Mouse (Mus musculus): ENCODE data around the gene Pole2.
"Not testable (repeated sequence)": the region's sequence is repeated elsewhere in the genome, so short reads cannot be mapped to it uniquely, and the experiment has no call there.

Pole2 gene

DNA sequence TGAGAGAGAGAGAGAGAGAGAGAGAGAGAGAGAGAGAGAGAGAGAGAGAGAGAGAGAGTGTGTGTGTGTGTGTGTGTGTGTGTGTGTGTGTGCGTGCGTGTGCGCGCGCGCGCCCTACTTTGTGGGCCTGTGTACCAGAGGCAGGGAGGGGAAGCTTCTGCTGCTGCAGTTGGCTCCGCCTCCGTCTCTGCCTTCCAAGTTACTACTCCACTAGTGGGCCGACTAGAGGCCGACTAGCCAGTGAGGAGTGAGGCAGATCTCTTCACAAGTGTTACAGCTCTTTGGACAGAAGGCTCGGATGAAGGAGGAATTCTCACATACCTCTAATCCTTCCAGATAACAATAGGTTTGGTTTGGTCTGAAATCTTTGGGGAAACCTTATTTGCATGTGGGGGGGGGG lies 48.6 kb downstream of the Pole2 start:
- no peak for DNase-seq (ENCODE audit: low spot score in 2 of 2)

DNA sequence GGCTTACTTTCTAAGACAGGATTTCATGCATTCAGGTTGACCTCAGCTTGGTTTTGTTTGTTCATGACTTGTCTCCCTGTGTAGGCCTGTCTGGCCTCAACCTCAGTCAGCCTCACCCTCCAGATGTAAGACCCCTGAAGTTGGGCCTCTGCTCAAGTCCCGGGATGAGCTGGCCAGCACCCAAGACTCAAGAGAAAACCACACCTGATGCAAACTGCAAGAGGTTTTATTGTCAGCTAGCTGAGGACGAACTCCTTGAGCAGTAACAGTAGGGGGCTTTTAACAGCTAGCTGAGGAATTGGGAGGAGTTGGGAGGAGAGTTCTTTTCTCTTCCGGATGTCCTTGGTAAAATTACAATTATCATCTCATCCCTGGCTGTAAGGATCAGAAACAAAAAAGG lies 50.5 kb downstream of the Pole2 start:
- no peak for DNase-seq (ENCODE audit: low spot score in 2 of 2)

DNA sequence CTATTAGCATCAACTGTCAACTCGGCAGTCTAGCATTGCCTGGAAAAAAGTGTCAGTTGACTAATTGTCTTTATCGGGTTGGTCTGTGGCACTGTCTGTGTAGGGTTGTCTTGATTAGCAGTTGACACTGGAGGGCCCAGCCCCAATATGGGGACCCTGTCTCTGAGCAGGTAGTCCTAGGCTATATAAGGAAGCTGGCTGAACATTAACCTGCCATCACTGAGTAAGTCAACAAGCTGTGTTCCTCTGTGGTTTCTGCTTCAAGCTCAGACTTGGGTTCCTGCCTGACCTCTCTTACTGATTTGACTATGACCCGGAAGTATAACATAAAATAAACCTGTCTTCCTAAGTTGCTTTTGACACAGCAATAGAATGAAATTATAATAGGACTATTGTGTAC lies 52.0 kb downstream of the Pole2 start:
- DNase-seq (ENCODE audit: low spot score in 2 of 2), result no peak

DNA sequence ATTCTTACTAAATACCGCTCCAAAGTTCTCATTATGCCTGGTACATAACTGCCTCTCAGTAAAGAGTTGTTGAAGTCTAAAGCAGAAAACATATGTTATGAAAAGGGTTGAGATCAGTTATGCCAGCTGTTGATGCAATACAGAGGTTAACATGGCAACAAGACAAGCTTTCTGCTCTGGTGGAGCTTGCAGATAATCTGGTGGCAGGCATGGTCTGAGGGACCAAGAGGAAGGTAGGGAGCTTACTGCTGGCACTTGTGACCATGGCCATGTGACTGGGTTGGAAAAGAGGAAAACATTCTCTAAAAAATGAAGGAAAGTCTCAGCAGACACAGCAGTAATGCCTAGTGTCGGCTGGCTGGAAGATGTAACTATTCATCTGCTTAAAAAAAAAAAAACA lies 56.7 kb downstream of the Pole2 start:
- DNase-seq (ENCODE audit: low spot score in 2 of 2), result no peak

DNA sequence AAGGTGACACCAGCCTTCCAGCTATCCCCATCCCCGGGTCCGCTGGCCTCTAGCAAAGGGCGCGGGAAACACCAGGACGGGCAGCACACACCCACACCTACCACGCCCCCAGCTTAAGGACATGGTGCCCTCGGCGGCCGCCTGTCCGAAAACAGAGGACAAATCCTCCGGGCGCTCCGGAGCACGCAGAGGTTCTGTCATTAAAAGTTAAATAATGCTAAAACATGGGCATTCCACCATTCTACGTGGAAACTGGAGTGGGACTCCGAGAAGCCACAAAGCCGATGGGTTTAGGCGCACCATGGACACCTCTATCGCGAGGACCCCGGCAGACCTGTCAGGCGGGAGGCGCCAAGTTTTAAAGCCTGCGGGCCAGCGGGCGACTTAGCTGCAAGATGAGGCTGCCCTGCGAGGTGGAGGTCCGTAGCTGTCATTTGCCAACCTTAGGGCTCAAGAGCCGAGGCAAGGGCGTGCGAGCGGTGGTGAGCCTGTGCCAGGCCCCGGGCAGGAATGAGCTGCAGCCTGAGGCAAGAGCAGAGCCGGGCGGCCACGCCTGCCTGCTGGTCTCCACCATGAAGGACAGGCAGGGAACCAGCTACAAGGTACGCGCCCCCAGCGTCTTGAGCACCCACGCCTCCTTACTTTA lies 59.4 kb downstream of the Pole2 start, which contains the start of gene Lrr1:
TSS of gene Lrr1 (plus strand) at position 354 of the 646 bp plus-strand sequence.
- DNase-seq (ENCODE audit: low spot score in 2 of 2), result peak; percentile 81 to 91

DNA sequence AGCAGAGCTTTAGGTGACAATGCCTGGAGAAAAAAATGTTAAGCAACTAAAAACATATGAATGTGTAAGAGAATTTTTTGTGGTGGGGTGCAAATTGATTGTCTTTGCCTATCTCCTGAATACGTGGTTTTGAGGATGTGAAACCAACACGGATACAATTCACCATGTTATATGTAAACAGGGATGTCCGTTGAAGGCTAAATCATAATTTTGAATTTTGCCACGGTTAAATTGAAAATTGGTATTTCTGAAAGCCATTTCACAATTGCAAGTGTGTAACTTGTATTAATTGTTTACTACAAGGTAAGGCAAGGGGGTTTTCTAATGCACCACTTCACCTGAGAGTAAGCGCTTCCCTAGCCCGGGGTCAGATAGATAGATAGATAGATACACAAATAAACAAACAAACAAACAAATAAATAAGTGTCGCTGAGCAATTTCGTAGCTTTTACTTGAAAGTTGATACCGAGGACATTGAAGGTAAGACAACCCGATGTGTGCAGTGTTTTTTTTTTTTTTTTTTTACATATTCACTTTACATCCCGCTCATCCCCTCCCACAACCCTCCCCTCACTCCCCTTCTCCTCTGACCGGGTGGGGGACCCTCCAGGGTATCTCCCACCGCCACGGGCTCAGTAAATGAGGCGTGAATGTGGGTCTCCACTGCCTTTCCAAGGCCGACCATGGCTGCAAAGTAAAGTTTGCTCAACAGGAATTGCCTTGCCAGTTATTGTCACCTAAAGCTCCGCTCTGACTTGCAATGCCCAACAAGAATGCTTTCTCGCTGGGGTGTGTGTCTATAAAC lies 60.1 kb downstream of the Pole2 start:
- DNase-seq (ENCODE audit: low spot score in 2 of 2), result no peak

DNA sequence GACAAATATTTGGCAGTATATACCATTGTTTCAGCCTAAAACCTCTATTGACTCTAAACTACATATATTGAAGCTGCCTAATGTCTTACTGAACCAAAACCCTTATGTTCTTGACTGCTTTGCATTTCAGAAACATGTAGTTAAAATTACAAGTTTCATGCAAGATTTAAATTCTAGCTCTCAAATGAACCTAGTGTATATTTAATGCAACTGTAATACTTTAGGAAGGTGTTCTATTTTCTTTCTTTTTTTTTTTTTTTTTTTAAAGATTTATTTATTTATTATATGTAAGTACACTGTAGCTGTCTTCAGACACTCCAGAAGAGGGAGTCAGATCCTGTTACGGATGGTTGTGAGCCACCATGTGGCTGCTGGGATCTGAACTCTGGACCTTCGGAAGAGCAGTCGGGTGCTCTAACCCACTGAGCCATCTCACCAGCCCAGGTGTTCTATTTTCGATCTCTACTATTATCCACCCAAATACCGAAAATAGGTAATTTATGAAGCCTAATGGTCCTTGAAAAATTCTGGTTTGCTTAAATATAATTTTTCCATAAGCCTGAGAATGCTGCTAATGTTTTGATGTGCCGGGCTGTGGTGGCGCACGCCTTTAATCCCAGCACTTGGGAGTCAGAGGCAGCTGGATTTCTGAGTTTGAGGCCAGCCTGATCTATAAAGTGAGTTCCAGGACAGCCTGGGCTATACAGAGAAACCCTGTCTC lies 61.0 kb downstream of the Pole2 start:
- not testable (repeated sequence) for DNase-seq (ENCODE audit: low spot score in 2 of 2)

DNA sequence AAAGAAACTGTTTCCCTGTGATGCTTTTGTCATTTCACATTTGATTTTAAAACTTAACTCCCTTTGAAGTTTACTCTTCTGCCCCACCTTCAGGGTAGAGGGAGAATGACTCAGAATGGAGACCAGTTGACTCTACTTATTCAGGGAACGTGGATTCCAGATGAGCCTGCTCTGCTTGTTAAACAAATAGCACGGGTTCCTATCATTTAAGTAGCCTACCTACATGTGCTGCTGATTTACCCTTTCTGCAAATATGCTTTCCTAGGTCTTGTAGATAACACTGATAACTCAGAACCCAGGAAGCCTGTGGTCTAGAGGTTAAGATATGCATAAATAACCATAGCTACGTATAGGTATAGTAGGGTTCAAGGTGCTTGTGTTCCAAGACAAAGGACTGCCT lies 63.1 kb downstream of the Pole2 start:
- no peak for DNase-seq (ENCODE audit: low spot score in 2 of 2)

DNA sequence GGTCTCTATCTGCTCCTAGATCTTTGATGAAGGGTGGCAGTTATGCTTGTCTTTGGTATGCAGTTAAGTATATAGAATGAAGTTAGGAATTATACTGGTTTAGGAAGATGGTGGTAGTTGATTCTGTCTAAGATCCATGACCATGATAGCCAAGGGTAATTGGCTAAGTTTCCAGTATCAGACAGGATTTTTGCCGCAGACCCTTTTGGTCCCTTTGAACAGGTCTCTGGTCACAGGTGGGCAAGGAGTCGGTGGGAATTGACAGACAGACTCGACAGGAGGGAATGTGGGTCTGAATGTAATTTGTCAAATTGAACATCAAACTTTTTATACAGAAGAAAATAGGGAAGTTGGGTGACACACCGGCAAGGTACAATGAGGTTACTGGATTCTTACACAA lies 64.4 kb downstream of the Pole2 start:
- not testable (repeated sequence) for DNase-seq (ENCODE audit: low spot score in 2 of 2)

DNA sequence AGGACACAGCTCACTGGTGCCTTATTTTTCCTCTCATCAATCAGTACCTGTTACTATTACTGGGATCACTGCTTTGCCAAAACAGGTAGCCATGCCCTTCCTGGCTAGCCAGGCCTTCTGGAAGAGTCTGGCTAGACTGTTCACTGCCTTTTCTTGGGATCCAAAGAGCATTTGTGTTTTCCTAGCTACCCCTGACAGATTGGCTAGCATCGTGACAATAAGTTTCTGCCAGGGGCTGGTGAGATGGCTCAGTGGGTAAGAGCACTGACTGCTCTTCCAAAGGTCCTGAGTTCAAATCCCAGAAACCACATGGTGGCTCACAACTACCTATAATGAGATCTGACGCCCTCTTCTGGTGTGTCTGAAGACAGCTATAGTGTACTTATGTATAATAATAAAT lies 67.3 kb downstream of the Pole2 start:
- DNase-seq (ENCODE audit: low spot score in 2 of 2), result not testable (repeated sequence)

DNA sequence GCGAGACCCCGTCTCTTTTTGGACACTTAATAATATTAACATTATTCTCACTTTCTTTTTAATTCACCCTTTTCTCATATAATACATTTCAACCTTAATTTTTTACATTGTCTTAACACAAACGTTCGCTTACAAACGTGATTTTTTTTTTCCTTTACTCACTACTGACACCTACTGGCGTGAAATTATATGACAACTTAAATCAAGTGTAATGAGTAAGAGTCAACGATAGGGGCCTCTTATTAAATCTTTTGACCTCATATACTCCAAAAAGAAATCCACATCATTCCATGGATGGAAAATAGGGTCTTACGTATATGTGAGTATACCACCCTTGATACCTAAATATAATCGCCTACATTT lies 68.4 kb downstream of the Pole2 start:
- DNase-seq (ENCODE audit: low spot score in 2 of 2), result no peak

DNA sequence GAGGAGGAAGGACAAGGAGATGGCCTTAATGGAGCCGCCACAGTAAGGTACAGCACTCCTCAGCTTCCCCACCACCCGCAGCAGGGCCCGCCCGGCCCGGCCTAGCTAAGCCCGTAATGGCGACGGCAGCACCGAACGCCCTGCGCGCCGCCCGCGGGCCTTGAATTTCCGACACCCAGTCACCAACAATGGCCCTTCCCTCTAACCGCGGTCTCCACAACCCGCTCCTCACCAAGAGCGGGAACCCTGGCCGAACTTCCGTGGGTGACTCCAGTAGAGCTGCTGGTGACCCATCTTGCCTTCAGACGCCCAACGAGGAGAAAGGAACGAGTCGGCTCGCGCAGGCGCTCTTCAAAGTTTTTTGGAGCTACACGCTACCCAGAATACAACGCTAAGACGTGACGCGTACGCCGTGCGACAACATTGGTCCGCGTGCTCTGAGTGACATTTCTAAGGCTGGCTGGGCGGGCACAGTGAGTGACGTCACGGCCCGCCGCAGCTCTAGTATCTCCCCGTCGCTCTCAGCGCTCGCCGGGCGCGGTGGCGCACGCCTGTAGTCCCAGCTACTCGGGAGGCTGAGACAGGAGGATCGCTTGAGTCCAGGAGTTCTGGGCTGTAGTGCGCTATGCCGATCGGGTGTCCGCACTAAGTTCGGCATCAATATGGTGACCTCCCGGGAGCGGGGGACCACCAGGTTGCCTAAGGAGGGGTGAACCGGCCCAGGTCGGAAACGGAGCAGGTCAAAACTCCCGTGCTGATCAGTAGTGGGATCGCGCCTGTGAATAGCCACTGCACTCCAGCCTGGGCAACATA lies 69.0 kb downstream of the Pole2 start, which contains the start of gene Rps29:
TSS of gene Rps29 (minus strand) at position 422 of the 813 bp plus-strand sequence.
- peak; percentile 97 for DNase-seq (ENCODE audit: low spot score in 2 of 2)

DNA sequence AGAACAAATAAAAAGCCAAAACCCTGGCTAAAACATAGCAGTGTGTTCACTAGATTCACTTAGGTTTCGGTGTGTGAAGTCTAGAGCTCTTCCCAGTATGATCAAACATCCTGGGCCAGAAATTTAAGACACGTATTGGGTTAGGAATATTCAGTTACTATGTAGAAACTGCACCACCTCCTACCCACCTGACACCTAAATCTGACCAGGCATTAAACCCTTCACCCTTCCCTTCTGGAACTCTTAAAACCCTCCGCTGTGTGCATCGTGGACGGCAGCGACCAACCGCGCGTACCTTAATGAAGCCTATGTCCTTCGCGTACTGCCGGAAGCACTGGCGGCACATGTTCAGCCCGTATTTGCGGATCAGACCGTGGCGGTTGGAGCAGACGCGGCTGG lies 69.6 kb downstream of the Pole2 start:
- DNase-seq (ENCODE audit: low spot score in 2 of 2), result no peak

DNA sequence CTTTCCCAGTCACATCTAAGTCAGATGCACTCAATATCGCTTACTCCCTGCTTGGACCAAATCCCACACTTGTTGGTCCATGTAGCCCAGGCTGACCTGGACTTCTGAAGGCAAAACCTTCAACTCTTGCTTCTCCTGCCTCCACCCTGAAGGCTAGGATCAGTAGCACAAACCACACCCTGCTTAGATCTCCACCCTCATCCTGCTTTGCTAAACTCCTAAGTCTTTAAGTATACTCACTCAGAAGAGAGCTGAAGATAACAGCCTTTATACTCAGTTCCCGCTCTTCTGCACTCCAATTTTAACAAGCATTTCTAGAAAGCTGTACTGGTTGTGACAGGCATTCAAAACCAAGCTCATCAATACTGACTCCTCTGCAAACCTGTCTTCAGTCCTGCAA lies 70.9 kb downstream of the Pole2 start:
- no peak for DNase-seq (ENCODE audit: low spot score in 2 of 2)

DNA sequence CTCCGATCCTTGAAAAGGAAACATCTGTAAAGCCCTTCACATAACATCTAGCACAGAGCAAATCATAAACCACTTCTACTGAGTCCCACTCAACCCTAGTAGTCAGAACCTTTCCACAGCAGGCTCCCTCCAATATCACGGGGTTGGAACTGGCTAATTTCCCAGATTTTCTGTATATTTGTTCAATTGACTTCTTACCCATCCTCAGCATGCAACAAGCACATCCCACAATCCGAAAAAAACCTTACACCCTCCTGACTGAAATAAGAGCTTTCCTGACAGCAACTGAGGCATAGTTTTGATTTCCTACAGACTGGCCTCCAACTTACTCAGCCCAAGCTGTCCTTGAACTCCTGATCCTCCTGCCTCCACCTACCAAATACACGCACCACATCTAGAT lies 71.6 kb downstream of the Pole2 start:
- no peak for DNase-seq (ENCODE audit: low spot score in 2 of 2)

DNA sequence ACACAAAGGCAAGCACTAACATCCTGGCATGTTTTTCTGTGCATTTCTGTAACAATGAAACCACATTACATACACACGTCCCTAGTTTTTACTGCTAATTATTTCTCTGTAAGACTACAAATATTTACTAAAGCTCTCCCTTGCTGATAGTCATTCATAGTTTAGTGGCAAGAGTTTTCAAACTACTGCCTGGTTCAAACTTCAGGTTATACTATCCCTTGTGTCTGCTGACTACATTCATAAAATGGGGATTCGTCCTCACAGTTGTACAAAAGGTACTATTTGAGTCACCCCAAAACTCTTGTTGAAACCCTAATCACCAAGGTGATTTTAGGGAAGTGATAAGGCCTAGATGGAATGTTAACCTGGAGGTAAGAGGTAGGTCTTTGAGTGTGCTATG lies 72.1 kb downstream of the Pole2 start:
- no peak for DNase-seq (ENCODE audit: low spot score in 2 of 2)
